Mouse (Mus musculus) CH12.LX (cell line): Measurements from ENCODE around the gene Scn4a. TPM values are rescaled to one million over a fixed set of nuclear protein-coding genes. Genes with fewer than 3 reads are reported as not detected.
A peak's percentile ranks its signal among the peaks of the same experiment; 100 is the strongest.

Source experiments
- DNase-seq: peaks from one replicate; pipeline ENCODE4 v3.0.0-alpha.2; 2013; ENCODE audit errors: extremely low read depth
- H3K27ac ChIP-seq: 2 replicates; pipeline ENCODE4 v1.5.1; 2012; ENCODE audit warnings: low read depth, mild to moderate bottlenecking, control low read depth, moderate library complexity; ENCODE audit not compliant: insufficient read depth
- H3K27me3 ChIP-seq: replicated peaks from 2 replicates; pipeline ENCODE3; 2012; ENCODE audit warnings: inconsistent platforms
- H3K36me3 ChIP-seq, 2 experiments: replicated peaks in 1 of 2; 2 replicates each; pipeline versions ENCODE3 to v1.6.1; 2012; ENCODE audit warnings: inconsistent platforms in 1 of 2, low read length in 1 of 2, mild to moderate bottlenecking in 1 of 2, mixed read lengths in 1 of 2, moderate library complexity in 1 of 2; ENCODE audit not compliant: control insufficient read depth in 1 of 2, insufficient read depth in 1 of 2
- H3K4me1 ChIP-seq, 2 experiments: 2 replicates each; pipeline ENCODE4 v1.6.1; 2012; ENCODE audit warnings: inconsistent platforms in 1 of 2, moderate library complexity in 1 of 2; ENCODE audit not compliant: insufficient read depth in 2 of 2, control insufficient read depth in 1 of 2
- H3K4me2 ChIP-seq: 2 replicates; pipeline ENCODE4 v1.6.1; 2012; ENCODE audit warnings: low read depth, mild to moderate bottlenecking, control low read depth; ENCODE audit not compliant: poor library complexity, insufficient read depth, severe bottlenecking
- H3K4me3 ChIP-seq, 3 experiments: fragments of 150-350 bp in 1 of 3; sonication (generic) in 1 of 3; replicated peaks in 1 of 3; 2 replicates each; pipeline versions ENCODE3 to v1.5.1; 2011 to 2012; ENCODE audit warnings: low read depth in 2 of 3, low read length in 2 of 3, mild to moderate bottlenecking in 2 of 3, moderate library complexity in 2 of 3, control low read depth in 1 of 3, improper control_type of control experiment in 1 of 3, inconsistent platforms in 1 of 3, mixed read lengths in 1 of 3; ENCODE audit not compliant: poor library complexity in 1 of 3
- H3K79me2 ChIP-seq: replicated peaks from 2 replicates; pipeline ENCODE4 v1.6.1; 2012; ENCODE audit warnings: mild to moderate bottlenecking, moderate library complexity; ENCODE audit not compliant: control insufficient read depth, poor library complexity, insufficient read depth, severe bottlenecking; ENCODE audit errors: extremely low read depth
- H3K9ac ChIP-seq: 2 replicates; pipeline ENCODE4 v1.6.1; 2012; ENCODE audit warnings: low read depth, mild to moderate bottlenecking, control low read depth, moderate library complexity; ENCODE audit not compliant: insufficient read depth
- H3K9me3 ChIP-seq: replicated peaks from 2 replicates; pipeline ENCODE3; 2012; ENCODE audit warnings: low read length, inconsistent platforms, mixed read lengths
- BHLHE40 ChIP-seq: IDR thresholded peaks from 2 replicates; pipeline ENCODE4 v1.6.1; 2011; ENCODE audit warnings: mild to moderate bottlenecking, low read depth, low read length, improper control_type of control experiment
- CTCF ChIP-seq, 2 experiments: IDR thresholded peaks in 1 of 2; conservative IDR thresholded peaks in 1 of 2; 2 replicates each; pipeline ENCODE4 v1.5.1; 2011 to 2012; ENCODE audit warnings: low read depth in 2 of 2, low read length in 2 of 2, improper control_type of control experiment in 1 of 2, inconsistent platforms in 1 of 2, mild to moderate bottlenecking in 1 of 2, moderate library complexity in 1 of 2
- IRF4 ChIP-seq: IDR thresholded peaks from 2 replicates; pipeline ENCODE4 v1.6.1; 2014; ENCODE audit warnings: low read depth, mild to moderate bottlenecking, inconsistent platforms, low read length, improper control_type of control experiment
- KAT2A ChIP-seq: IDR thresholded peaks from 2 replicates; pipeline ENCODE4 v1.6.1; 2012; ENCODE audit warnings: low read length, improper control_type of control experiment, inconsistent platforms; ENCODE audit not compliant: insufficient replicate concordance
- MAFK ChIP-seq: IDR thresholded peaks from 2 replicates; pipeline ENCODE4 v1.6.1; 2011; ENCODE audit warnings: low read length, improper control_type of control experiment; ENCODE audit not compliant: insufficient replicate concordance
- MAZ ChIP-seq: IDR thresholded peaks from 2 replicates; pipeline ENCODE4 v1.6.1; 2012; ENCODE audit warnings: low read depth, mild to moderate bottlenecking, inconsistent platforms, low read length, improper control_type of control experiment, moderate library complexity
- NELFE ChIP-seq: IDR thresholded peaks from 2 replicates; pipeline ENCODE4 v1.6.1; 2011; ENCODE audit warnings: low read depth, low read length, improper control_type of control experiment
- NRF1 ChIP-seq: IDR thresholded peaks from 2 replicates; pipeline ENCODE4 v1.6.1; 2014; ENCODE audit warnings: low read depth, mild to moderate bottlenecking, inconsistent platforms, low read length, improper control_type of control experiment, moderate library complexity
- RAD21 ChIP-seq: IDR thresholded peaks from 2 replicates; pipeline ENCODE4 v1.6.1; 2011; ENCODE audit warnings: low read depth, mild to moderate bottlenecking, low read length, improper control_type of control experiment, moderate library complexity
- RCOR1 ChIP-seq: conservative IDR thresholded peaks from 2 replicates; pipeline ENCODE4 v1.6.1; 2012; ENCODE audit warnings: low read depth, mild to moderate bottlenecking, inconsistent platforms, low read length, improper control_type of control experiment
- SMC3 ChIP-seq: IDR thresholded peaks from 2 replicates; pipeline ENCODE4 v1.6.1; 2011; ENCODE audit warnings: low read depth, low read length, improper control_type of control experiment
- USF2 ChIP-seq: conservative IDR thresholded peaks from 2 replicates; pipeline ENCODE4 v1.6.1; 2011; ENCODE audit warnings: low read depth, low read length, improper control_type of control experiment
- ZKSCAN1 ChIP-seq: IDR thresholded peaks from 2 replicates; pipeline ENCODE4 v1.6.1; 2012; ENCODE audit warnings: low read depth, inconsistent platforms, low read length, improper control_type of control experiment, borderline replicate concordance
- dilution Hi-C: fragments of 300-500 bp; cut with MboI; formaldehyde crosslinking; loops from 2 replicates; pipeline ENCODE4 v1.14.3; 2020; ENCODE audit warnings: low sequenced_read_pairs; ENCODE audit not compliant: extremely low pct_unique_long_range_greater_than_20kb, extremely low pct_ligation_motif_present
- in situ Hi-C: fragments of 300-500 bp; cut with MboI; formaldehyde crosslinking; loops from 3 replicates; pipeline ENCODE4 v1.14.3; 2019; ENCODE audit warnings: low sequenced_read_pairs, low pct_ligation_motif_present, low pct_unique_long_range_greater_than_20kb, mixed read lengths
- polyA plus RNA-seq: library from polyadenylated mRNA; unstranded; fragments of >175 nt; gene quantifications from 2 replicates; pipeline ENCODE4 v1.2.1, GENCODE M21; 2012; ENCODE audit warnings: low read depth; ENCODE audit not compliant: insufficient read length
- total RNA-seq, 2 experiments: library from RNA; depleted of rRNA; stranded (reverse); fragments of 300-350 nt in 1 of 2; fragments of >200 nt in 1 of 2; gene quantifications; 2 replicates each; pipeline ENCODE4 v1.2.3; 2012 to 2014

Scn4a gene
- total and polyA plus RNA-seq, 3 experiments: 0.55 to 0.97 (median 0.64) TPM

DNA sequence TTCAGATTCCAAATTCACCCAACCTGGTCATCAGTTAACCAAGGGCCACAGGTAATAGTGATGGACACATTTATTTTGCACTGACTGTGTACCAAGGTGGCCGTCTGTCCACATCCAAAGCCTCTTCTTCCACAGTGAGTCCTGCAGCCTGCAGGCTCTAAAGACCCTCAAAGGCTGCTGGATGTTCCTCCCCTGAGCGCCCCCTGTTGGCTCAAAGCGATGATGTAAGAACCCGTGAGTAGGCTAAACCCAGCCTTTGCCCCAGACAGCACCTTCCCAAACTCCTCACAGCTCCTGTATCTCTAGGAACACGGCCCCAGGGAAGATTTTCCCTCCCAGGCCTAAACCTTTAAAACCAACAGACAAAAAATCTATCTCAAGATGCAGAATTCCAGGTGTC, 6.3 kb upstream of the Scn4a start:
- H3K4me3 ChIP-seq: no peak overlapping the region
- no peaks in the 10 kb centered on the region for H3K36me3 ChIP-seq
- in situ Hi-C loops (no loop called here), dilution Hi-C loops (no loop called here)
- TF ChIP-seq RCOR1: no peak
- TF ChIP-seq NRF1: no peak
- TF ChIP-seq CTCF (conservative IDR thresholded peaks at IDR 0.05 in 1 of 2, IDR thresholded peaks at IDR 0.05 in 1 of 2; ENCODE audit: low read depth in 2 of 2, low read length in 2 of 2): peak; percentile 48 to 83
- TF ChIP-seq NELFE: no peak
- 0 out of 2 replicates have a peak, but pooled peaks have one; percentile 35 for TF ChIP-seq IRF4
- TF ChIP-seq SMC3: peak; percentile 76
- peak; percentile 60 for TF ChIP-seq RAD21
- TF ChIP-seq BHLHE40: 0 out of 2 replicates have a peak, but pooled peaks have one; percentile 32
- no peak overlapping the region for H3K4me2 ChIP-seq
- no peak overlapping the region for H3K9ac ChIP-seq
- no peaks in the 10 kb centered on the region for H3K79me2 ChIP-seq
- H3K27ac ChIP-seq: no peak overlapping the region
- H3K27me3 ChIP-seq: peaks cover 48% of the 10 kb centered on the region
- DNase-seq: peak; percentile 65
- H3K4me1 ChIP-seq: peaks cover 5% of the 10 kb centered on the region in 2 experiments; a peak in 3 of 4 replicates
- no peaks in the 10 kb centered on the region for H3K9me3 ChIP-seq

DNA sequence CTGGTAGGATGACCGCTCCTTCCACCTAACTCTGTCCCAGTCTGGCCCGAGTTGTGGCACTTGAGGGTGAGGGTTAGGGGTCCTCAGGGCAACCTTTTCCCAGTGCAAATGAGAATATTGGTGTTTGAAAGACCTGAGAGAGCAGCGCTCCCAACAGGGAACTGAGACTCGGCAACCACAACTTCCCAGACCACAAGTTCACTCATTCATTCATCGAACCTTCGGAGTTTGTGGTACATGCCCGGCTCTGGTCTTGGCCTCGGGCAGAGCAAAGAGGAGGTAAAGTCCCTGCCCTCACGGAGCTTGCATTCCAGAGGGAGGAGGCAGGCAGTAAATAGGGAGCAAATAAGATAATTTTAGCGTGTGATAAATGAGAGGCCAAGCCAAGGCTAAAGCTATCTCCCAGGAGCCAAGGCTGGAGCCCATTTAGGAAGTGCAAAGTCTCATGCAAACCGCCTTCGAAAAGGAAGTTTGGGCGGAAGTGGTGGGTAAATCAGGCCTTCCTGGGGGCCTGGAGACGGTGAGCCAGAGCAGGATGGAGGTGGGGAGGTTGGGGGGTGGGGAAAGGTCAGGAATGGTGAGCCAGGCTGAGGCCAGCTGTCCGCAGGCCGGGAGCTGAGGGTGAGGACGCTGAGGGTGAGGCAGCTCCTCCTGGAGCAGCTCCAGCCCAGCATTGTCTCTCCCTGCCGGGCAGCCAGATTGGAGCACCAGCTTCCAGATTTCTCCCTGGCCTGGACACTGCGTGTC, 2.5 kb upstream of the Scn4a start:
- H3K27ac ChIP-seq: no peak overlapping the region
- DNase-seq: no peak
- in situ Hi-C loops (no loop called here), dilution Hi-C loops (no loop called here)
- H3K9ac ChIP-seq: no peak overlapping the region
- H3K79me2 ChIP-seq: no peaks in the 10 kb centered on the region
- H3K9me3 ChIP-seq: no peaks in the 10 kb centered on the region
- peaks cover 64% of the 10 kb centered on the region for H3K27me3 ChIP-seq
- no peak overlapping the region for H3K4me3 ChIP-seq
- no peak overlapping the region for H3K4me2 ChIP-seq
- no peaks in the 10 kb centered on the region for H3K36me3 ChIP-seq
- peaks cover 11% of the 10 kb centered on the region in 2 experiments; a peak in 3 of 4 replicates for H3K4me1 ChIP-seq
- no peak for TF ChIP-seq USF2
- no peak for TF ChIP-seq MAFK
- TF ChIP-seq KAT2A: no peak
- no peak for TF ChIP-seq MAZ
- TF ChIP-seq NELFE: no peak
- no peak for TF ChIP-seq ZKSCAN1
